Mouse (Mus musculus): ENCODE results near the gene Gbf1. TPM values are rescaled to one million over a fixed set of nuclear protein-coding genes. Genes with fewer than 3 reads are reported as not detected.
"Not testable (repeated sequence)": the region's sequence is repeated elsewhere in the genome, so short reads cannot be mapped to it uniquely, and the experiment has no call there.

Gene Gbf1
- polyA plus RNA-seq (2016; fragmentation: Nextera tagmentation; extraction: Ambion mirVana) = 50.0 and 50.8 TPM in 2 replicates

DNA sequence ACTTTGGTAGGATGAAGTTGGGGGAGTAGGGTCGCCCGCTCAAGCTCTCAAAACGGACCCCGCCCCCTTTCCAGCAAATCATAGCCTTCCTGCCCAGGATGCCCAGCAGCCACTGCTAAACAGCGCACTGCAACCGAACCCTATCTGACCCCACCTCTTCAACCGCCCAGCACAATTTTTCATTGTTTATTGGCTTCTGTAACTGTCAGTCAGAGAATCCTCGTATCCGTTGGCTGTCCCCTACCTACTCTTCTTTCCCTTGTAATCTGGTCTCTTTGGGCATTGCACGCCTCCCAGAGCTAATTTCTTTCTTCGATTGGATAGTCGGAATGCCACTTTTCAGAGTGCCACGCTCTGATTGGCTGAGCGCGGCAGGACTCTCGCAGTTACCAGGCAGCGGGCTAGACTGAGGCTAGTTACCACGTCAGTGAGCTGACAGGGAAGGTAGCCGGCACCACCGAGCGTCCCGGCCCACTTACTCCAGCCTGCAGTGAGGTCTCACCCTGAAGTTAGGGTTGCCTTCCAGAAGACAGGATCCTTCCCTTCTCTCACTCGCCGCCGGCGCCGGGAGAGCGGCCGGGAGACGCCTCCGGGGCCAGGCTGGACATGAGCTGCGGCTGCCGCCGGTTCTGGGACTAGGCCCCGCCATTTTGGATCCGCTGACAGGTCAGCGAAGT is at the start of gene Gbf1:
Gene Gbf1, plus strand, starts transcription at position 383 of the 677 bp plus-strand sequence.
- peak within 1 kb of the TSS; percentile 82 for H3K27ac ChIP-seq
- peaks cover 33% of the 10 kb centered on the region for H3K4me1 ChIP-seq
- no peaks in the 10 kb centered on the region; the same call in 1 of the 2 replicates for H3K36me3 ChIP-seq
- peaks cover 38% of the 10 kb centered on the region for H3K27me3 ChIP-seq (ENCODE audit: insufficient read depth, poor library complexity, severe bottlenecking)
- DNase-seq (ENCODE audit: low spot score) = peak; percentile 98
- peak within 1 kb of the TSS; percentile 78 for H3K4me3 ChIP-seq
- H3K9me3 ChIP-seq = no peaks in the 10 kb centered on the region
- under 1% methylated on average over 37 of the region's 37 CpGs for WGBS

DNA sequence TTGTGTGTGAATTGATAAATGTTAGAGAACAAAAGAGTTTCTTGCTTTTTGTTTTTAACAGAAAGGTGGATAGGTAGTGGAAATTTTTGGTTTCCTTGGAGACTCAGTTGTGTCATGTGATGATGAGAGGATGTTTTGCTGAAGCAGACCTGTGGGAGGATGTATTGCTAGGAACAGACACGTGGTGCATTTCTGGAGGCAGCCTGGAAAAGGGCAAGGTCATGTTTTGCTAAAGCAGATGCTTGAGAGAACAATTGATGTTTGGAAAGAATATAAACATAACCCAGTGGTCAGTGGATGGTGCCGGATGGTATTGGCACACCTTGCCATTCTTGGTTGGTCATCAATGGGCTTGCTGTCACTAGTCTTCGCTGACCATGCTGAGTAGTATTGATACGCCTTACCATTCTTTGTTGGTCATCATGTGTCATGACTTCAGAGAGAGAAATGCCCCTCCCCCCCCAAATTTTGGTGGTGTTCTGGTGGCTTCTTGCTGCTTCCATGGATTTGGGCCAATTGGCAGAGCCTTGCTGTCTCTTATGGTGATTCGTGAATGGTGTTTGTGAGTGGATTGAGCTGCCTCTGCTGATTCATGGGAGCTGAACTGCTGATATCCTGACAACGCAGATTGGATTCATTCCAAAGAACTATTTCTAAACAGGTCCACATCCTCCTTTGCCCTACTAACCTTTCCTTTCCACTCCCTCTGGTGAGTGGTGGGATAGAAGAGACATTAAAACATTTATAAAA is 48.7 kb upstream of the Gbf1 start:
- H3K27ac ChIP-seq = no peak overlapping the region
- peak; percentile 59 for DNase-seq (ENCODE audit: low spot score)
- H3K9me3 ChIP-seq = no peaks in the 10 kb centered on the region
- no peaks in the 10 kb centered on the region for H3K27me3 ChIP-seq (ENCODE audit: insufficient read depth, poor library complexity, severe bottlenecking)
- H3K36me3 ChIP-seq = no peaks in the 10 kb centered on the region
- WGBS = 80% methylated on average over 6 of the region's 6 CpGs
- H3K4me3 ChIP-seq = no peak overlapping the region
- no peaks in the 10 kb centered on the region for H3K4me1 ChIP-seq

DNA sequence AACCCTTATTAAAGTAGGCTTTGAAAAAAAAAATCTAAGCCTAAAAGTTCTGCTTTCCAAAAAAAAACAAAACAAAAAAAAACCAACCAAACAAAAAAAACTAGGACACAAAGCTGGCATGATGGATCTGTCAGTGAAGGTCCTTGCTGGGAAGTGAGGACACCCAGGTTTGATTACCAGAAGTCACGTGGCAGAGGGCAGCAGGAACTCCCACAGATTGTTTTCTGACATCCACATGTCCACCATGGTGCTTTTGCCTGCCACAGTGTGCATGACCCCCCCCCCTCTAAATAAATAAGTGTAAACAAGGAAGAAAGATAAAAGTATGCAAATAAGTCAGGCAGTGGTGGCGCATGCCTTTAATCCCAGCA is 48.1 kb upstream of the Gbf1 start:
- H3K4me1 ChIP-seq = no peaks in the 10 kb centered on the region
- no peak for DNase-seq (ENCODE audit: low spot score)
- no peaks in the 10 kb centered on the region for H3K9me3 ChIP-seq
- H3K27me3 ChIP-seq (ENCODE audit: insufficient read depth, poor library complexity, severe bottlenecking) = no peaks in the 10 kb centered on the region
- H3K4me3 ChIP-seq = no peak overlapping the region
- no peak overlapping the region for H3K27ac ChIP-seq
- WGBS = 78% methylated on average over 2 of the region's 2 CpGs
- H3K36me3 ChIP-seq = no peaks in the 10 kb centered on the region

DNA sequence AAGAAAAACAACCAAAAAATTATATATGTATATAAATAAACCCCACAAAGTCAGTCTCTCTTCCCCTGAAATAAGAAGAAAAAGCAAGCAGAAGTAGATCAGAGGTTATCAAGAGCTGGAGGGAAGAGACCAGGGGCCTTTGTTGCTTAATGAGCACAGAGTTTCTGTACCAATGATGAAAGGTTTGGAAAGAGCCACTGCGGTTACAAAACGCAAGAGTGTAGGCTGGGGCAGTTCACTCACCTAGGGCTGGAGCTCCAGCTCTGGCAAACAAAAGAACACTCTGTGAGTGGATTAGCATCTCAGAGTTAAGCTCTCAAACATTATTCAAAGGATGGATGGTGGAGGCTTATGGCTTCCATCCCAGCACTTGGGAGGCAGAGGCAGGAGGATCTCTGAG is 42.1 kb upstream of the Gbf1 start:
- Histone ChIP-seq H3K27ac (no peak overlapping the region), H3K4me3 (no peak overlapping the region), H3K9me3 (no peaks in the 10 kb centered on the region), H3K36me3 (no peaks in the 10 kb centered on the region), H3K4me1 (0 out of 2 replicates have a peak, but pooled peaks cover 3% of the 10 kb centered on the region), H3K27me3 (ENCODE audit: insufficient read depth, poor library complexity, severe bottlenecking) (no peaks in the 10 kb centered on the region)
- 78% methylated on average over 2 of the region's 2 CpGs for whole genome bisulfite sequencing
- no peak for DNase-seq (ENCODE audit: low spot score)

DNA sequence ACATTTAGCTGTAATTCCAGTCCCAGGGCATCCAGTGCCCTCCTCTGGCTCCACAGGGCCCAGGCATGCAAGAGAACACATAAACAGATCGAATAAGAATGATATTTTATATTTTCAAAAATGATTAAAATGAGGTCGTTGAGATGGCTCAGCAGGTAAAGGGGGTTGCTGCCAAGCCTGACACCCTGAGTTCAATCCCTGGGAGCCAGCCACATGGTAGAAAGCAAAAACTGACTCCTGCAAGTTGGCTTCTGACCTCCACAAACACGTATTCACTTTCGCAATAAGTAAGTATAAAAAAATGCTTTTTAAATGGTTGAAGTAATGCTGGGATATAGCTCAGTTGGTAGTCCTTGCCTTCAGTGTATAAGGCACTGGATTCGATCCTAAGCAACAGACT is 41.5 kb upstream of the Gbf1 start:
- no peaks in the 10 kb centered on the region for H3K27me3 ChIP-seq (ENCODE audit: insufficient read depth, poor library complexity, severe bottlenecking)
- 76% methylated on average over 5 of the region's 5 CpGs for WGBS
- no peaks in the 10 kb centered on the region for H3K9me3 ChIP-seq
- 0 out of 2 replicates have a peak, but pooled peaks cover 3% of the 10 kb centered on the region for H3K4me1 ChIP-seq
- H3K4me3 ChIP-seq = no peak overlapping the region
- H3K36me3 ChIP-seq = no peaks in the 10 kb centered on the region
- no peak overlapping the region for H3K27ac ChIP-seq
- DNase-seq (ENCODE audit: low spot score) = no peak

DNA sequence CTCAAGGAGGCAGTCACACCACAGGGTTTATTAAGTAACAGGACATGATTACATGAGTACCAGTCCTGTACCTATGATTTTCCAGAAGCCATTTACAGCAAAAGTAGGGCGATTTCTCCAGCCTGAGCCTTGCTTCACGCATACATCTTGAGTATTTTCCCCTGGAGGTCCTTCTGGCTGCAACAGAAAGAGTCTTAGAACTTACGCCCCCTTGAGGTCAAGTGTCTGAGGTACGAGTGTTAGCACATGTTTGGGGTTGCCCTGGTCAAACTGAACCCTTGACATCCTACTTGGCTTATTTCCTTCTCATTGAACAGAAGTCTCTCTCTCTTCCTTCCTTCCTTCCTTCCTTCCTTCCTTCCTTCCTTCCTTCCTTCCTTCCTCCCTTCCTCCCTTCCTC is 37.7 kb upstream of the Gbf1 start:
- H3K9me3 ChIP-seq = no peaks in the 10 kb centered on the region
- WGBS = 56% methylated on average over 4 of the region's 4 CpGs
- H3K4me1 ChIP-seq = 0 out of 2 replicates have a peak, but pooled peaks cover 3% of the 10 kb centered on the region
- H3K27me3 ChIP-seq (ENCODE audit: insufficient read depth, poor library complexity, severe bottlenecking) = no peaks in the 10 kb centered on the region
- no peak overlapping the region for H3K27ac ChIP-seq
- no peak for DNase-seq (ENCODE audit: low spot score)
- no peak overlapping the region for H3K4me3 ChIP-seq
- H3K36me3 ChIP-seq = no peaks in the 10 kb centered on the region

DNA sequence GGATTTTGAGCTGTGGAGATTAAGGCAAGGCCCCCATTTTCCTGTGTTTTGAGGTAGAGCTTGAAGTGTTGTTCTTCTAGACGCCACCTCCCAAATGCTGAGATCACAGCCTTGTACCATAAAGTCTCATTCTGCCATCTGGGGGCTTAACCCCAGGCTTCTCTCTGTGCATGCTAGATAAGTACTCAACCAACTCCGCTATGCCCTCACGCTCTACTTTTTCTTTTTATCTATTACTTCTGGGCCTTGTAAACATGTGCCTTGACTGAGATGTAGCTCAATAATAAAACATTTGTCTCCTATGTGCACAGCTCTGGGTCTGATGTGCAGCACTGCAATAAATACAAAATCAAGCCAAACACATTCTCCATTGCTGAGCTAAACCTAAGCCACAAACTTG is 32.9 kb upstream of the Gbf1 start:
- H3K27me3 ChIP-seq (ENCODE audit: insufficient read depth, poor library complexity, severe bottlenecking) = no peaks in the 10 kb centered on the region
- no peak overlapping the region for H3K4me3 ChIP-seq
- WGBS = 83% methylated on average over 3 of the region's 3 CpGs
- H3K4me1 ChIP-seq = no peaks in the 10 kb centered on the region
- DNase-seq (ENCODE audit: low spot score) = no peak
- no peaks in the 10 kb centered on the region for H3K9me3 ChIP-seq
- no peak overlapping the region for H3K27ac ChIP-seq
- no peaks in the 10 kb centered on the region for H3K36me3 ChIP-seq

DNA sequence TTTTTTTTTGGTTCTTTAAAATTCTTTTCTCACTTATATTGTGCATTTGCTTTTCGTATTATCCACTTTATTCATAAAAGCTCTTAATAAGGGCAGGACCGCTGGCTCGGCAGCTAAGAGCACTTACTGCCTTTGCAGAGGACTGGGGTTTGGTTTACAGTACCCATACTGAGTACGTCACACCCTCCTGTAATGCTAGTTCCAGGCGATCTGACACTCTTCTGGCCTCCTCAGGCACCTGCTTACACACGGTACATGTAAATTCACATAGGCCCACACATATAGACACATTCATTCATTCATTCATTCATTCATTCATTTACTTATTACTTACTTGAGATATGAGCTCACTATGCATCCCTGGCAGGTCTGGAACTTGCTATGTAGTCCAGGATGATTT is 31.4 kb upstream of the Gbf1 start:
- H3K4me3 ChIP-seq = no peak overlapping the region
- no peaks in the 10 kb centered on the region for H3K36me3 ChIP-seq
- H3K9me3 ChIP-seq = no peaks in the 10 kb centered on the region
- no peak overlapping the region for H3K27ac ChIP-seq
- H3K27me3 ChIP-seq (ENCODE audit: insufficient read depth, poor library complexity, severe bottlenecking) = 0 out of 2 replicates have a peak, but pooled peaks cover under 1% of the 10 kb centered on the region
- H3K4me1 ChIP-seq = no peaks in the 10 kb centered on the region
- 67% methylated on average over 6 of the region's 6 CpGs for WGBS
- no peak for DNase-seq (ENCODE audit: low spot score)

DNA sequence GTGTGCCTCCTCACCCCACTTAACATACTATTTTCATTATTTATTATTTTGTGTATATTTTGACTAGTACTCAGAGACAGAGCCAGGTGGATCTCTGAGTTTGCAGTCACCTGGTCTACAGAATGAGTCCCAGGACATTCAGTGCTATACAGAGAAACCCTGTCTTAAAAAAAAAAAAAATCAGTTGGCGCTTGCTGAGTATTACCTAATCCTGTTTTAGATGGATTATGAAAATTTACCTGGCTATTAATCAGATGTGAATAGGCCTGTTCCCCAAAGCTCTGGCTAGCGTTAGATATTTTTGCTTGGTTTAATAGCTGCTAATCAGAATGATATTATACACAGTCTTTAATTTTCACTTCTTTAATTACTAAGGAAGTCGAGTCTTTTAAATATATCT is 28.4 kb upstream of the Gbf1 start:
- Histone ChIP-seq H3K27me3 (ENCODE audit: insufficient read depth, poor library complexity, severe bottlenecking) (peaks cover 19% of the 10 kb centered on the region; the same call in 1 of the 2 replicates), H3K36me3 (no peaks in the 10 kb centered on the region), H3K27ac (no peak overlapping the region), H3K9me3 (no peaks in the 10 kb centered on the region), H3K4me1 (no peaks in the 10 kb centered on the region), H3K4me3 (no peak overlapping the region)
- 77% methylated on average over 3 of the region's 3 CpGs for WGBS
- no peak for DNase-seq (ENCODE audit: low spot score)

DNA sequence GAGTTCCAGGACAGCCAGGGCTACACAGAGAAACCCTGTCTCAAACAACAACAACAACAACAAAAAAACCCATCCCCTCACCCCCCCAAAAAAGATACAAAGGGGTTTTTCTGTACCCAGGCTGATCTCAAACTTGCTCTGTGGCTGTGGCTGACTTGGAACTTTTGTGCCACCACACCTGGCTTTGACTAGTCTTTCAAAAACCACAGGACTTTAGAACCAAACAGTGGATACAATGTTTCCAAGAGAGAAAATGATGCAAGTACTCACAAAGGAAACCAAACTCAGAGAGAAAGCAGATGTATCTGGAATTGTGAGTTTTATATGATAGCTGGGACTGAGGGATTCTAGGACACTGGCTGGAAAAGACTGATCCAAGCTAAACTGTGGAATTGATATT is 27.7 kb upstream of the Gbf1 start:
- Histone ChIP-seq H3K27ac (no peak overlapping the region), H3K4me3 (no peak overlapping the region), H3K4me1 (no peaks in the 10 kb centered on the region), H3K9me3 (no peaks in the 10 kb centered on the region), H3K36me3 (no peaks in the 10 kb centered on the region), H3K27me3 (ENCODE audit: insufficient read depth, poor library complexity, severe bottlenecking) (peaks cover 19% of the 10 kb centered on the region; the same call in 1 of the 2 replicates)
- DNase-seq (ENCODE audit: low spot score) = peak; percentile 60

DNA sequence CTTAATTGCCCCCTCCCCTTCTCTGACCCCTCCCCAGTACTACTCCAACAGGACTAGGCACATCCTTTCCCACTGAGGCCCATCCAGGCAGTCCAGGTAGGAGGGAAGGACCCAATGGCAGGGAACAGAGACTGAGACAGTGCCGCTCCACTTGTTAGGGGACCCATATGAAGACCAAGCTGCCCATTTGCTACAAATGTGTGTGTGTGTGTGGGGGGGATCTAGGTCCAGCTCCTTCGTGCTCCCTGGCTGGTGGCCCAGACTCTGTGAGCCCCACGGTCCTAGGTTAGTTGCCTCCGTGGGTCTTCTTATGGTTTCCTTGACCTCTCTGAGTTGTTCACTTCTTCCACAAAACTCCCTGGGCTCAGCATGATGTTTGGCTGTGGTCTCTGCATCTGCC is 26.0 kb upstream of the Gbf1 start:
- H3K9me3 ChIP-seq = no peaks in the 10 kb centered on the region
- no peaks in the 10 kb centered on the region for H3K36me3 ChIP-seq
- WGBS = 81% methylated on average over 4 of the region's 4 CpGs
- H3K27ac ChIP-seq = no peak overlapping the region
- peak; percentile 68 for DNase-seq (ENCODE audit: low spot score)
- no peak overlapping the region for H3K4me3 ChIP-seq
- H3K27me3 ChIP-seq (ENCODE audit: insufficient read depth, poor library complexity, severe bottlenecking) = peaks cover 32% of the 10 kb centered on the region
- no peaks in the 10 kb centered on the region for H3K4me1 ChIP-seq

DNA sequence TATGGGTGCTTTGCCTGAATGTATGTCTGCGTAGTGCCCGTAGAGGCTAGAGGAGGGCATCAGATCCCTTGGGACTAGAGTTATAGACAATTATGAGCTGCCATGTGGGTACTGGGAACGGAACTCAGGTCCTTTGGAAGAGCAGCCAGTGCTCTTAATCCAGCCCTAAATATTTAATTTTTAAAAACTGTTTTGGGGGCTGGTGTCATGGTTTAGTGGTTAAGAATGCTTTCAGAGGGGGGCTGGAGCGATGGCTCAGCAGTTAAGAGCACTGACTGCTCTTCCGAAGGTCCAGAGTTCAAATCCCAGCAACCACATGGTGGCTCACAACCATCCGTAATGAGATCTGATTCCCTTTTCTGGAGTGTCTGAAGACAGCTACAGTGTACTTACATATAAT is 22.6 kb upstream of the Gbf1 start:
- not testable (repeated sequence) for H3K4me3 ChIP-seq, H3K9me3 ChIP-seq
- WGBS = 72% methylated on average over 6 of the region's 6 CpGs

DNA sequence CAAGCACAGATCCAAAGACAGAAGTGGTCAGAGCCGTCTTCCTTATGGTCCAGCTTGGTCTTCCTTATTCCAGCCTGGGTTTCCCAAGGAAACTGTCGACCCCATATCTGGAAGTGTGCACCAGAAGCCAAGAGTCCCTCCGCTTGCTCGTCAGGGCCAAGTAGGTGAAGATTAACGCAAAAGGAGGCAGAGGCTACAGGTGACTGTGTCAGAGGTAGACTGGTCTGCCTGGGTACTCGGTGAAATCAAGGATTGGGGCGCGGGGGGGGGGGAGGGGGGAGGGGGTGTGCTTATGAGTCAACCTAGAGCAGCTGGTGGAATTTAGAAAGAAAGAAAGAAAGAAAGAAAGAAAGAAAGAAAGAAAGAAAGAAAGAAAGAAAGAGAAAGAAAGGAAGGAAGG is 21.0 kb upstream of the Gbf1 start:
- 8% methylated on average over 8 of the region's 8 CpGs for WGBS
- no peak for DNase-seq (ENCODE audit: low spot score)

More for the DNA sequence above, 22.6 kb upstream of the Gbf1 start:
- H3K27me3 ChIP-seq (ENCODE audit: insufficient read depth, poor library complexity, severe bottlenecking) = peaks cover 67% of the 10 kb centered on the region
- not testable (repeated sequence) for H3K27ac ChIP-seq; H3K4me1 ChIP-seq; H3K36me3 ChIP-seq; DNase-seq (ENCODE audit: low spot score)

More for the DNA sequence above, 21.0 kb upstream of the Gbf1 start:
- peak overlapping the region; percentile 42 for H3K4me3 ChIP-seq
- H3K27me3 ChIP-seq (ENCODE audit: insufficient read depth, poor library complexity, severe bottlenecking) = peaks cover 75% of the 10 kb centered on the region
- H3K4me1 ChIP-seq = peaks cover 19% of the 10 kb centered on the region
- no peak overlapping the region for H3K27ac ChIP-seq
- no peaks in the 10 kb centered on the region for H3K36me3 ChIP-seq
- H3K9me3 ChIP-seq = no peaks in the 10 kb centered on the region

Measured in heart, embryonic 10.5 days (tissue).